Mouse (Mus musculus) heart, embryonic 15.5 days (tissue): ENCODE results near the gene Gm3250. TPM values are rescaled to one million over a fixed set of nuclear protein-coding genes. Genes with fewer than 3 reads are reported as not detected.
"Not testable (repeated sequence)": the region's sequence is repeated elsewhere in the genome, so short reads cannot be mapped to it uniquely, and the experiment has no call there.

Experiments
- ATAC-seq: fragments of 200-750 bp; cut with Nextera tagmentation; replicated peaks from 2 replicates; pipeline ENCODE4 v1.8.0; 2017; ENCODE audit warnings: low read depth, moderate TSS enrichment; ENCODE audit not compliant: insufficient number of reproducible peaks, insufficient read depth, low FRiP score
- H3K27ac ChIP-seq: fragments of 300-500 bp; sonication (generic); 2 replicates; pipeline ENCODE4 v1.5.1; 2015; ENCODE audit warnings: mild to moderate bottlenecking, inconsistent platforms
- H3K27me3 ChIP-seq: fragments of 300-500 bp; sonication (generic); 2 replicates; pipeline ENCODE4 v1.6.1; 2015; ENCODE audit warnings: inconsistent platforms
- H3K36me3 ChIP-seq: fragments of 300-500 bp; sonication (generic); 2 replicates; pipeline ENCODE4 v1.6.1; 2015; ENCODE audit warnings: mild to moderate bottlenecking, inconsistent platforms
- H3K4me1 ChIP-seq: fragments of 300-500 bp; sonication (generic); replicated peaks from 2 replicates; pipeline ENCODE4 v1.6.1; 2015; ENCODE audit warnings: inconsistent platforms
- H3K4me2 ChIP-seq: fragments of 300-500 bp; sonication (generic); 2 replicates; pipeline ENCODE4 v1.6.1; 2015; ENCODE audit warnings: inconsistent platforms, mild to moderate bottlenecking, moderate library complexity
- H3K4me3 ChIP-seq: fragments of 300-500 bp; sonication (generic); 2 replicates; pipeline ENCODE4 v1.5.1; 2015; ENCODE audit warnings: mild to moderate bottlenecking, inconsistent platforms
- H3K9ac ChIP-seq: fragments of 300-500 bp; sonication (generic); 2 replicates; pipeline ENCODE4 v1.6.1; 2015; ENCODE audit warnings: mild to moderate bottlenecking, inconsistent platforms
- H3K9me3 ChIP-seq: fragments of 300-500 bp; sonication (generic); replicated peaks from 2 replicates; pipeline ENCODE4 v1.6.1; 2016; ENCODE audit warnings: inconsistent platforms
- WGBS: fragments of 180-500 bp; shearing (Covaris S2); methylation state at CpG from one replicate; pipeline ENCODE4 v1.1.7; 2015; ENCODE audit warnings: mixed read lengths; 5-methylcytosine and 5-hydroxymethylcytosine counted together
- polyA plus RNA-seq: library from polyadenylated mRNA; unstranded; fragments of >200 nt; fragmentation: Nextera tagmentation; extraction: Ambion mirVana; gene quantifications from 2 replicates; pipeline ENCODE4 v1.2.1, GENCODE M21; 2015

The Gm3250 gene
- polyA plus RNA-seq, 1 experiment from 2014 or later = not detected

DNA sequence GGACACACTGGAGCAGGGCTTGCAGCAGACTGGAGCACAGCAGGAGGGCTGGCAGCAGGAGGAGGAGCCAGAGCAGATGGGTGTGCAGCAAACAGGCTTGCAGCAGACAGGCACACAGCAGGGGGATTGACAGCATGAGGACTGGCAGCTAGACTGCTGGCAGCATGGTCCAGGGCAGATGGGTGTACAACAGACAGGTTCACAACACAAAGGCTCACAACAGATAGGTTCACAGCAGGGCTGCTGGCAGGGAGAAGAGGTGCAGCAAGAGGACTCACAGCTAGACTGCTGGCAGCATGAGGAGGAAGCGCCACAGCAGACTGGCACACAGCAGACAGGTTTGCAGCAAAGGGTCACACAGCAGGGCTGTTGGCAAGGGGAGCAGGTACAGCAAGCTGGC, 31.7 kb downstream of the Gm3250 start:
- not testable (repeated sequence) for H3K9ac ChIP-seq, H3K4me2 ChIP-seq, H3K9me3 ChIP-seq, H3K4me1 ChIP-seq, ATAC-seq, H3K27ac ChIP-seq, H3K27me3 ChIP-seq, H3K4me3 ChIP-seq, H3K36me3 ChIP-seq
- 52% methylated on average over 1 of the region's 1 CpGs for WGBS

DNA sequence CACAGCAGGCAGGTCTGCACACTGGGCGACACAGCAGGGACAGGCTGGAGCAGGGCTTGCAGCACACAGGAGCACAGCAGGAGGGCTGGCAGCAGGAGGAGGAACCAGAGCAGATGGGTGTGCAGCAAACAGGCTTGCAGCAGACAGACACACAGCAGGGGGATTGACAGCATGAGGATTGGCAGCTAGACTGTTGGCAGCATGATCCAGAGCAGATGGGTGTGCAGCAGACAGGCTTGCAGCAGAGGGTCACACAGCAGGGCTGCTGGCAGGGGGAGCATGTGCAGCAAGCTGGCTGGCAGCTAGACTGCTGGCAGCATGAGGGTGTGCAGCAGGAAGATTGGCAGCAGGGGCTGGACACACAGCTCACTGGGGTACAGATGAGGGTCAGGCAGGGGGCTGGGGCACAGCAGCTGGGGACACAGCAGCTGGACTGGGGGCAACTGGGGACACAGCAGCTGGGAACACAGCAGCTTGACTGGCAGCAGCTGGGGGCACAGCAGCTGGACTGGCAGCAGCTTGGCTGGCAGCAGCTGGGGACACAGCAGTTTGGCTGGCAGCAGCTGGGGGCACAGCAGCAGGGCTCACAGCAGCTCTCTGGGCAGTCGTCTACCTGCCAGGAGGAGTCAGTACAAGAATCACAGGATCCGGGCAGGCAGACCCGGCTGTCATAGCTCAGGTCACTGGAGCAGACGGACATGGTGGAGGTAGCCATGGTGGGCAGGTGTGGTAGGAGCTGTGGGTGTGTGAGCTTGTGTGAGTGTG, 40.2 kb downstream of the Gm3250 start, which contains the start of gene Gm18596:
TSS of gene Gm18596 (minus strand) at position 715 of the 765 bp plus-strand sequence.
- H3K9ac ChIP-seq, H3K9me3 ChIP-seq, ATAC-seq, H3K4me3 ChIP-seq, H3K36me3 ChIP-seq, H3K4me1 ChIP-seq, H3K27me3 ChIP-seq, H3K4me2 ChIP-seq, H3K27ac ChIP-seq: not testable (repeated sequence)
- 44% methylated on average over 5 of the region's 5 CpGs for WGBS

DNA sequence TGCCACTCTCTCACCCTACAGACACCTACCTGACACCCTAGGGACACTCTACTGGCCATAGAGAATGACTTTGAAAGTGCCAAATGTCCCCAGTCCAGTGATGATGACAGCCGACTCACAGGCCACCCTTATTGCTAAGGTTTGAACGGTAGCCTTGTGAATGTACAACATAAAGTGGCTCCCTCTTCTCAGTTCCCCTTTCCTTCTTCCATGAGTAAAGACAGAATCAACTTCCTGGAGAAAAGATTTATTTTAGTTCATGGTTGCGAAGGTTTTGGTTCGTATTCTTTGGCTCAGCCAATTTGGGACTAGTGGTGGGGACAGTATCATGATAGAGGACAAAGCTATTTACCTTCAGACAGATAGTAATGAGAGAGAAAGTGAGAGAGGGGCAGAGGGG, 43.4 kb downstream of the Gm3250 start:
- Histone ChIP-seq H3K4me1 (no peaks in the 10 kb centered on the region), H3K4me3 (no peak overlapping the region), H3K9me3 (0 out of 2 replicates have a peak, but pooled peaks cover 4% of the 10 kb centered on the region), H3K4me2 (no peak overlapping the region), H3K9ac (no peak overlapping the region), H3K27me3 (no peaks in the 10 kb centered on the region), H3K27ac (no peak overlapping the region), H3K36me3 (no peaks in the 10 kb centered on the region)
- 83% methylated on average over 4 of the region's 4 CpGs for WGBS
- ATAC-seq = no peak

DNA sequence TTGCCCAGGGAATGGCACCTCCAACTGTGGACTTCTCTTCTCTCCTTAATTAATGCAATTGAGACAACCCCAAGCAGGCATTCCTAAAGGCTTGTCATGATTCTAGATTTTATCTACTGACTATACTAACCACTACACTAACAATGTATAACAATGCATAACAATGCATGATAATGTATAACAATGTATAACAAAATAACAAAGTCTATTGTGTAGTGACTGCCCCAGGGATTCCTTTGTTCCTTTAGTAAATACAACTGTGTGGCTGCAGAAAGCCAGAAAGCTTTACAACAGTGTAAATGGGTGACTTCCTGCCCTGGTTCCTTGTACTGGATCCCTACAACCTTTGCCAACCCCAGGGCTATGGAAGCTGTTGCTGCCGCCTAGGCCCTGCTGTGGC, 46.4 kb downstream of the Gm3250 start:
- H3K4me2 ChIP-seq = no peak overlapping the region
- H3K9me3 ChIP-seq = 0 out of 2 replicates have a peak, but pooled peaks cover 4% of the 10 kb centered on the region
- H3K4me3 ChIP-seq = no peak overlapping the region
- no peaks in the 10 kb centered on the region for H3K4me1 ChIP-seq
- H3K36me3 ChIP-seq = no peaks in the 10 kb centered on the region
- WGBS = 88% methylated on average over 1 of the region's 1 CpGs
- ATAC-seq = no peak
- H3K9ac ChIP-seq = no peak overlapping the region
- H3K27me3 ChIP-seq = no peaks in the 10 kb centered on the region; the same call in 1 of the 2 replicates
- no peak overlapping the region for H3K27ac ChIP-seq

Other genes with a start within 250 kb of the Gm3250 start
- 105 and 125 TPM in 2 replicates for gene Pttg1ip, start 200.8 kb downstream of the Gm3250 start, polyA plus RNA-seq
- gene Sumo3, start 176.4 kb downstream of the Gm3250 start, polyA plus RNA-seq = 138 and 169 TPM in 2 replicates
- 0.60 and 3.9 TPM in 2 replicates for gene Gm49325, start 176.3 kb downstream of the Gm3250 start, polyA plus RNA-seq
- 66.3 and 85.1 TPM in 2 replicates for gene Ube2g2, start 160.3 kb downstream of the Gm3250 start, polyA plus RNA-seq
- 0.42 TPM in 1 of 2 replicates, not detected in the other for gene Tspear, start 96.0 kb downstream of the Gm3250 start, polyA plus RNA-seq
- not detected in 2 replicates for gene Gm19402, start 91.8 kb downstream of the Gm3250 start, polyA plus RNA-seq
- gene Gm9508, start 85.3 kb downstream of the Gm3250 start, polyA plus RNA-seq = not detected in 2 replicates
- gene Gm10272, start 75.9 kb downstream of the Gm3250 start, polyA plus RNA-seq = not detected in 2 replicates
- not detected in 2 replicates for gene Gm10024, start 71.1 kb downstream of the Gm3250 start, polyA plus RNA-seq
- not detected in 2 replicates for gene Gm10142, start 66.7 kb downstream of the Gm3250 start, polyA plus RNA-seq
- not detected in 2 replicates for gene Krtap12-1, start 61.9 kb downstream of the Gm3250 start, polyA plus RNA-seq
- not detected in 2 replicates for gene Gm10100, start 56.1 kb downstream of the Gm3250 start, polyA plus RNA-seq
- gene Gm18596, start 39.9 kb downstream of the Gm3250 start, polyA plus RNA-seq = not detected in 2 replicates
- not detected in 2 replicates for gene Gm9736, start 31.2 kb downstream of the Gm3250 start, polyA plus RNA-seq
- not detected in 2 replicates for gene Gm3233, start 22.9 kb downstream of the Gm3250 start, polyA plus RNA-seq
- not detected in 2 replicates for gene Gm3238, start 11.2 kb downstream of the Gm3250 start, polyA plus RNA-seq
- gene Gm7138, start 5.6 kb downstream of the Gm3250 start, polyA plus RNA-seq = not detected in 2 replicates
- gene Gm7137, start 5.7 kb upstream of the Gm3250 start, polyA plus RNA-seq = not detected in 2 replicates
- not detected in 2 replicates for gene Gm9639, start 12.5 kb upstream of the Gm3250 start, polyA plus RNA-seq
- not detected in 2 replicates for gene Gm19668, start 16.6 kb upstream of the Gm3250 start, polyA plus RNA-seq
- gene Gm9507, start 29.3 kb upstream of the Gm3250 start, polyA plus RNA-seq = not detected in 2 replicates
- not detected in 2 replicates for gene Gm2696, start 32.1 kb upstream of the Gm3250 start, polyA plus RNA-seq
- not detected in 2 replicates for gene Krtap10-4, start 44.6 kb upstream of the Gm3250 start, polyA plus RNA-seq
- gene Krtap10-10, start 53.4 kb upstream of the Gm3250 start, polyA plus RNA-seq = not detected in 2 replicates
- gene Gm36176, start 64.3 kb upstream of the Gm3250 start, polyA plus RNA-seq = not detected in 2 replicates
- gene Gm10318, start 70.3 kb upstream of the Gm3250 start, polyA plus RNA-seq = not detected in 2 replicates
- not detected in 2 replicates for gene Gm3285, start 79.4 kb upstream of the Gm3250 start, polyA plus RNA-seq
- 1.1 and 2.2 TPM in 2 replicates for gene Lrrc3, start 120.0 kb upstream of the Gm3250 start, polyA plus RNA-seq
- 0.34 and 2.5 TPM in 2 replicates for gene Trpm2, start 188.0 kb upstream of the Gm3250 start, polyA plus RNA-seq
- gene 1810043G02Rik, start 196.0 kb upstream of the Gm3250 start, polyA plus RNA-seq = 16.7 and 20.8 TPM in 2 replicates
- 167 and 185 TPM in 2 replicates for gene Pfkl, start 227.5 kb upstream of the Gm3250 start, polyA plus RNA-seq